Mouse (Mus musculus): ENCODE data around the gene Ankfn1.
A peak's percentile ranks its signal among the peaks of the same experiment; 100 is the strongest.

- no peak for TF ChIP-seq TCF12 (IDR thresholded peaks at IDR 0.05; ENCODE audit: insufficient read depth, poor library complexity, severe bottlenecking)
- peak in 1 of 3 experiments; percentile 40 for TF ChIP-seq MYOG (IDR thresholded peaks at IDR 0.05; ENCODE audit: control insufficient read depth in 1 of 3, insufficient read depth in 1 of 3, insufficient read length in 2 of 3, low read depth in 2 of 3)
- TF ChIP-seq POLR2A (IDR thresholded peaks at IDR 0.05; ENCODE audit: insufficient read length, low read depth), result no peak
- no peak for TF ChIP-seq MAX (IDR thresholded peaks at IDR 0.05; ENCODE audit: low read depth)
- TF ChIP-seq MYOD1 (IDR thresholded peaks at IDR 0.05; ENCODE audit: control insufficient read depth in 1 of 3, insufficient read length in 2 of 3, low read depth in 2 of 3), result peak in 1 of 3 experiments; percentile 71
These were observed 336.9 kb downstream of the Ankfn1 start for GRCm38 (mm10) chr11:89440566-89440965.
